Mouse (Mus musculus) heart, postnatal 0 days (tissue): ENCODE results near the gene Camk1g.

Experiments used
- CTCF ChIP-seq: IDR thresholded peaks from 2 replicates; pipeline ENCODE4 v1.5.1; 2016; ENCODE audit warnings: antibody characterized with exemption, control low read depth, low read depth
- EP300 ChIP-seq: IDR thresholded peaks from 2 replicates; pipeline ENCODE4 v1.6.1; 2016; ENCODE audit warnings: antibody characterized with exemption, low read depth

DNA sequence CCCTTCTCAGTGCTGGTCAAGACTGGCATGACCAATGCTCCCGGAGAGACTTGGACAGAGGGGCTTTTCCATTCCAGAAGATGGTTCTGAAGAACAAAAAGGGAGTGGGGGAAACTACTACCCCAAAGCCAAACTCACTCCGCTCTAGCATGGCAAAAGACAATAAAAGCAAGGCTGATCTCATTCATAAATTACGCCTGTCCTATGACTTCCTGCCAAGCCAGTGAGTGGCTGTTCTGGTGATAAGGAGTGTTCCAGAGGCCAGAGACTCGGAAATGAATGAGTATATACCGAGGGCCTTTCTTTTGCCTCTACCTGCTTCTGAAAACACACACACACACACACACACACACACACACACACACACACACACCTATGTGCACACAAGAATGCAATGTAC is 48.6 kb upstream of the Camk1g start:
- TF ChIP-seq CTCF (no peak), EP300 (no peak)
